Mouse (Mus musculus): ENCODE data around the gene Tia1. TPM values are rescaled to one million over a fixed set of nuclear protein-coding genes. Genes with fewer than 3 reads are reported as not detected.

The Tia1 gene
- polyA plus RNA-seq, 1 experiment from 2014 or later, result 402 TPM

- Histone ChIP-seq H3K27me3 (ENCODE audit: control insufficient read depth, insufficient read depth, low read length) (no peaks in the 10 kb centered on the region; the same call in 1 of the 2 replicates), H3K4me3 (ENCODE audit: low read depth, low read length) (peak overlapping the region; percentile 84), H3K4me1 (ENCODE audit: control insufficient read depth, insufficient read depth, low read length) (peaks cover 16% of the 10 kb centered on the region), H3K9ac (replicated peaks; ENCODE audit: low read depth, low read length) (no peak overlapping the region), H3K4me2 (ENCODE audit: low read depth, low read length) (peak overlapping the region; percentile 86), H3K36me3 (ENCODE audit: control insufficient read depth, insufficient read depth, low read length) (peaks cover 23% of the 10 kb centered on the region), H3K9me3 (ENCODE audit: control insufficient read depth, low read length) (no peaks in the 10 kb centered on the region), H3K27ac (ENCODE audit: low read depth, low read length) (no peak overlapping the region)
- 90% methylated on average over 9 of the region's 9 CpGs for WGBS
- no peak for ATAC-seq (ENCODE audit: low read depth)
Measured at GRCm38 (mm10) chr6:86395021-86395420, 9.0 kb upstream of the Tia1 start.

DNA sequence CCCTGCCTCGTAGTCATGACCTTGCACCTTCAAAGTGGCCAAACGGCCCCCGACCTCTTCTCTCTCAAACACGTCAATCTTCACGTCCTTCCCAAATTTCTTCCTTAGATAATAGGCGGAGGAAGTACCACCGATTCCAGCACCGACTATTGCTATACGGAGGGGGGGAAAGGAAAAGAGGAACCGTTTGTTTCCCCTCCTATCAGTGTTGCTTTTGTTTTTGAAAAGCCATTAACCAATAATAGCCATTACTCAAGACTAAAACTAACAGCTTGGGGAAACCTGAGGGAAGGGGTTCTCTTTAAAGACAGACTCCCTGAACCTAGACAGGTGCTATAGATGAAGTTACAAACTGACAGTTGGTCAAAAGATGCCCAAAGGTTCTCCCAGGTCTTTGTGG lies 8.1 kb upstream of the Tia1 start:
- ATAC-seq (ENCODE audit: low read depth), result no peak
- Histone ChIP-seq H3K36me3 (ENCODE audit: control insufficient read depth, insufficient read depth, low read length) (peaks cover 15% of the 10 kb centered on the region), H3K4me1 (ENCODE audit: control insufficient read depth, insufficient read depth, low read length) (peaks cover 16% of the 10 kb centered on the region), H3K27ac (ENCODE audit: low read depth, low read length) (peak overlapping the region; percentile 86; the same call in 1 of the 2 replicates), H3K4me3 (ENCODE audit: low read depth, low read length) (peak overlapping the region; percentile 84), H3K9ac (replicated peaks; ENCODE audit: low read depth, low read length) (peak overlapping the region; percentile 97), H3K27me3 (ENCODE audit: control insufficient read depth, insufficient read depth, low read length) (no peaks in the 10 kb centered on the region; the same call in 1 of the 2 replicates), H3K4me2 (ENCODE audit: low read depth, low read length) (peak overlapping the region; percentile 86), H3K9me3 (ENCODE audit: control insufficient read depth, low read length) (no peaks in the 10 kb centered on the region)
- 17% methylated on average over 10 of the region's 10 CpGs for WGBS

DNA sequence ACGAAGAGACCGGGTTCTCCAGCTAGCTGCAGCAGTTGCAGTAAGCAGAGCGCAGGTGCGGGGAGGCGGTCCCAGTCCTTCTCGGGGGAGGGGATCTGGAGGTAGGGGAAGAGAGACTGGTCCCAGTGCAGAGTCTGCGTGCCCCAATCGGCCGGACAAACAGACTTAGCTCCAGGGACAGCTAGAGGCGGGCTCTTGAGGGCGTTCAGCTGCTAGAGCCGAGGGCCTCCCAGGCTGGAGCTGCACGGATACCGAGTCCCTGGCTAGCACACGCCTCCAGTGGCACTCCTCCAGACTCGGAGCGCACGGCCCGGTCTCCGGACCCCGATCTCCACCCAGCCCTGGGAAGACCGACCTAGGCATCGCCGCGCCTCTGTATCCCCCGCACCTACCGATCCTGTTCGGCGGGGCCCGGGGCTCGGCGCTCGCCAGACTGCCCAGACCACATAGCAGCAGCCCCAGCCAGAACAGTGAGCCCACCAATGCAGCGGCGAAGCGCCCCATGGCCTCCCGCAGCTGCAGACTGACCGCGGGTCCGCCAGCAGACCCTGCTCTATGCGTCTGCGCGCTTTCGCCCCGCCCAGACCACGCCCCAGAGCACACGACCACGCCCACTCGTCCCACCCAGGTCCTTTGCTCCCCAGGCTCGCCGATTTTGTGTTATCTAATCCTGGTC lies 7.3 kb upstream of the Tia1 start, which contains the start of gene Pcyox1:
Gene Pcyox1, minus strand, starts transcription at position 574 of the 676 bp plus-strand sequence.
- 0% methylated on average over 48 of the region's 51 CpGs for WGBS
- no peaks in the 10 kb centered on the region for H3K9me3 ChIP-seq (ENCODE audit: control insufficient read depth, low read length)
- peak within 1 kb of the TSS; percentile 86 for H3K4me2 ChIP-seq (ENCODE audit: low read depth, low read length)
- H3K27me3 ChIP-seq (ENCODE audit: control insufficient read depth, insufficient read depth, low read length), result no peaks in the 10 kb centered on the region; the same call in 1 of the 2 replicates
- H3K4me3 ChIP-seq (ENCODE audit: low read depth, low read length), result peak within 1 kb of the TSS; percentile 84
- peak; percentile 93 for ATAC-seq (ENCODE audit: low read depth)
- H3K27ac ChIP-seq (ENCODE audit: low read depth, low read length), result peak within 1 kb of the TSS; percentile 86
- H3K36me3 ChIP-seq (ENCODE audit: control insufficient read depth, insufficient read depth, low read length), result peaks cover 7% of the 10 kb centered on the region
- H3K9ac ChIP-seq (replicated peaks; ENCODE audit: low read depth, low read length), result peak within 1 kb of the TSS; percentile 97
- peaks cover 16% of the 10 kb centered on the region for H3K4me1 ChIP-seq (ENCODE audit: control insufficient read depth, insufficient read depth, low read length)

GRCm38 (mm10) chr6:86397257-86397980 lies 6.6 kb upstream of the Tia1 start:
- no peaks in the 10 kb centered on the region; the same call in 1 of the 2 replicates for H3K27me3 ChIP-seq (ENCODE audit: control insufficient read depth, insufficient read depth, low read length)
- peak overlapping the region; percentile 86 for H3K4me2 ChIP-seq (ENCODE audit: low read depth, low read length)
- no peak; the same call in 1 of the 2 replicates for ATAC-seq (ENCODE audit: low read depth)
- H3K9ac ChIP-seq (replicated peaks; ENCODE audit: low read depth, low read length), result peak overlapping the region; percentile 97
- peaks cover 16% of the 10 kb centered on the region for H3K4me1 ChIP-seq (ENCODE audit: control insufficient read depth, insufficient read depth, low read length)
- peak overlapping the region; percentile 84 for H3K4me3 ChIP-seq (ENCODE audit: low read depth, low read length)
- 6% methylated on average over 14 of the region's 14 CpGs for WGBS
- peak overlapping the region; percentile 86 for H3K27ac ChIP-seq (ENCODE audit: low read depth, low read length)
- 0 out of 2 replicates have a peak, but pooled peaks cover under 1% of the 10 kb centered on the region for H3K36me3 ChIP-seq (ENCODE audit: control insufficient read depth, insufficient read depth, low read length)
- H3K9me3 ChIP-seq (ENCODE audit: control insufficient read depth, low read length), result no peaks in the 10 kb centered on the region

DNA sequence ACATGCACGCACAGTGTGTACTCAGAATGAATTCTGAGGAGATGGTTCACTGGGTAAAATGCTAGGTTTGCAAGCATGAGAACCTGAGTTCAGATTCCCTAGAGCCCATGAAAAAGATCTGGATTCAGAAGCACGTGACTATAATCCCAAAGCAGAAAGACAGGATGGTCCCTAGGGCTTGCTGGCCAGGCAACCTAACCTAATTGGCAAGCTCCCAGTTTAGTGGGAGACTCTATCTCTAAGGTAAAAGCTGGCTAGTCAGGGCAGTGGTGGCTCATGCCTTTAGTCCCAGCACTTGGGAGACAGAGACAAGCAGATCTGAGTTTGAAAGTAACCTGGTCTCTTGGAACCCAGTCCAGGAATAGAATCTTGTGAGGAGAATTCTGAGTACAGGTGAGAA lies 5.0 kb upstream of the Tia1 start:
- Histone ChIP-seq H3K27ac (ENCODE audit: low read depth, low read length) (no peak overlapping the region), H3K9me3 (ENCODE audit: control insufficient read depth, low read length) (no peaks in the 10 kb centered on the region), H3K9ac (replicated peaks; ENCODE audit: low read depth, low read length) (no peak overlapping the region), H3K27me3 (ENCODE audit: control insufficient read depth, insufficient read depth, low read length) (no peaks in the 10 kb centered on the region; the same call in 1 of the 2 replicates), H3K4me2 (ENCODE audit: low read depth, low read length) (no peak overlapping the region), H3K36me3 (ENCODE audit: control insufficient read depth, insufficient read depth, low read length) (no peaks in the 10 kb centered on the region), H3K4me3 (ENCODE audit: low read depth, low read length) (no peak overlapping the region), H3K4me1 (ENCODE audit: control insufficient read depth, insufficient read depth, low read length) (peaks cover 13% of the 10 kb centered on the region)
- WGBS, result 76% methylated on average over 2 of the region's 2 CpGs
- ATAC-seq (ENCODE audit: low read depth), result no peak

GRCm38 (mm10) chr6:86399995-86400394 lies 4.0 kb upstream of the Tia1 start:
- H3K4me2 ChIP-seq (ENCODE audit: low read depth, low read length), result no peak overlapping the region
- H3K4me1 ChIP-seq (ENCODE audit: control insufficient read depth, insufficient read depth, low read length), result peaks cover 9% of the 10 kb centered on the region
- no peak overlapping the region for H3K4me3 ChIP-seq (ENCODE audit: low read depth, low read length)
- no peak for ATAC-seq (ENCODE audit: low read depth)
- no peaks in the 10 kb centered on the region for H3K36me3 ChIP-seq (ENCODE audit: control insufficient read depth, insufficient read depth, low read length)
- H3K27ac ChIP-seq (ENCODE audit: low read depth, low read length), result no peak overlapping the region
- no peaks in the 10 kb centered on the region; the same call in 1 of the 2 replicates for H3K27me3 ChIP-seq (ENCODE audit: control insufficient read depth, insufficient read depth, low read length)
- H3K9me3 ChIP-seq (ENCODE audit: control insufficient read depth, low read length), result no peaks in the 10 kb centered on the region
- H3K9ac ChIP-seq (replicated peaks; ENCODE audit: low read depth, low read length), result no peak overlapping the region
- WGBS, result 84% methylated on average over 2 of the region's 2 CpGs

- H3K27ac ChIP-seq (ENCODE audit: low read depth, low read length), result no peak overlapping the region
- no peak; the same call in 1 of the 2 replicates for ATAC-seq (ENCODE audit: low read depth)
- 8% methylated on average over 9 of the region's 9 CpGs for WGBS
- H3K36me3 ChIP-seq (ENCODE audit: control insufficient read depth, insufficient read depth, low read length), result no peaks in the 10 kb centered on the region
- H3K4me1 ChIP-seq (ENCODE audit: control insufficient read depth, insufficient read depth, low read length), result no peaks in the 10 kb centered on the region
- no peaks in the 10 kb centered on the region; the same call in 1 of the 2 replicates for H3K27me3 ChIP-seq (ENCODE audit: control insufficient read depth, insufficient read depth, low read length)
- H3K4me3 ChIP-seq (ENCODE audit: low read depth, low read length), result no peak overlapping the region
- peak overlapping the region; percentile 32; the same call in 1 of the 2 replicates for H3K4me2 ChIP-seq (ENCODE audit: low read depth, low read length)
- H3K9ac ChIP-seq (replicated peaks; ENCODE audit: low read depth, low read length), result no peak overlapping the region
- H3K9me3 ChIP-seq (ENCODE audit: control insufficient read depth, low read length), result no peaks in the 10 kb centered on the region
Measured at GRCm38 (mm10) chr6:86400972-86401371, 3.0 kb upstream of the Tia1 start.

DNA sequence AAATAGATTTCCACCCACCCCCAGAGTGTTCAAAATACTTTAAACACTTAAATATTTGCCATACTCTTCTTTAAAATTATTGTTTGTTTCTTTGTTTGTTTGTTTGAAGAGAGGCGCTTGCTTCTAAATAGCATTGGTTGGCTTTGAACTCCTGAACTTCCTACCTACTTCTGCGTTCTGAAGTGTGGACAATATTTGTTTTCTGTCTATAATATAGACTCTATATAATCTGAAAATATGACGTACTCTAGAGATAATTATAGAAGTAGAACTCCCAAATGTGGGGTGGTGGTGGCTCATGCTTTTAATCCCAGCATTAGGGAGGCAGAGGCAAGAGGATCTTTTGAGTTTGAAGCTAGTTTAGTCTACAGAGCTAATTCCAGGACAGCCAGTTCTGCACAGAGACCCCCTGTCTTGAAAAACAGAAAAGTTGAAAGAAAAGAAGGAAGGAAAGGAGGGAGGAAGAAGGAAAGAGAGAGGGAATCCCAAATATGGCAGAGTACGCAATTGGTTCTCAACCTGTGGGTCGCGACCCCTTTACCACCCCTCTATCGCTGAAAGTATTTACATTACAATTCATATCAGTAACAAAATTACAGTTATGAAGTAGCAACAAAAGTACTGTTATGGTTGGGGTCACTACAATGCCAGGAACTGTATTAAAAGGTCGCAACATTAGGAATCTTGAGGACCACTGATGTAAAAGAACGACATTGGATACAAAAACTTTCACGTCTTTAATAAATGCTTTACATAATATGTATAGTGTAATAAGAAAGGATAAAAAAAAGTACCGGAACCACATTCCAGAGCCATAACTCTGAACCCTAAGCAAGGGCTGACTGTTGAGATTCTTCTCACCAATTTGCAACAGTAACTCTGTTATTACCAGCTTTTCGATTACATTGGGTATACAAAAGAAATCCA lies 1.1 kb upstream of the Tia1 start:
- H3K27ac ChIP-seq (ENCODE audit: low read depth, low read length), result no peak overlapping the region
- no peak for ATAC-seq (ENCODE audit: low read depth)
- no peaks in the 10 kb centered on the region; the same call in 1 of the 2 replicates for H3K36me3 ChIP-seq (ENCODE audit: control insufficient read depth, insufficient read depth, low read length)
- peak overlapping the region; percentile 40 for H3K4me2 ChIP-seq (ENCODE audit: low read depth, low read length)
- no peak overlapping the region for H3K9ac ChIP-seq (replicated peaks; ENCODE audit: low read depth, low read length)
- WGBS, result 41% methylated on average over 12 of the region's 12 CpGs
- H3K27me3 ChIP-seq (ENCODE audit: control insufficient read depth, insufficient read depth, low read length), result no peaks in the 10 kb centered on the region
- peaks cover 12% of the 10 kb centered on the region; the same call in 1 of the 2 replicates for H3K4me1 ChIP-seq (ENCODE audit: control insufficient read depth, insufficient read depth, low read length)
- H3K9me3 ChIP-seq (ENCODE audit: control insufficient read depth, low read length), result no peaks in the 10 kb centered on the region
- H3K4me3 ChIP-seq (ENCODE audit: low read depth, low read length), result peak overlapping the region; percentile 77
